Mouse (Mus musculus) granulocyte monocyte progenitor cell, adult 5-6 weeks (primary cell): ENCODE results near the gene Ppp2r5e. TPM values are rescaled to one million over a fixed set of nuclear protein-coding genes. Genes with fewer than 3 reads are reported as not detected.
A peak's percentile ranks its signal among the peaks of the same experiment; 100 is the strongest.

Experiments used
- ATAC-seq: replicated peaks from 2 replicates; pipeline ENCODE4 v1.8.0; 2016; ENCODE audit warnings: mild to moderate bottlenecking, moderate TSS enrichment, inconsistent platforms; ENCODE audit not compliant: poor library complexity, severe bottlenecking
- total RNA-seq, 2 experiments: library from RNA; stranded (forward) in 1 of 2; stranded (reverse) in 1 of 2; fragments of 200-712, 200-1000 nt in 1 of 2; fragments of >200 nt in 1 of 2; fragmentation: Nextera tagmentation in 1 of 2; gene quantifications; 2 replicates each; pipeline ENCODE4 v1.2.3; 2014 to 2017

Gene Ppp2r5e
- total RNA-seq, 2 experiments from 2014 or later, result 11.2 to 20.9 TPM

GRCm38 (mm10) chr12:75540621-75541171 lies 55.3 kb downstream of the Ppp2r5e start:
- ATAC-seq, result no peak

- ATAC-seq, result no peak
Measured at GRCm38 (mm10) chr12:75539228-75539627, 56.8 kb downstream of the Ppp2r5e start.

GRCm38 (mm10) chr12:75537673-75538423 lies 58.2 kb downstream of the Ppp2r5e start:
- no peak for ATAC-seq

GRCm38 (mm10) chr12:75537019-75537672 lies 58.9 kb downstream of the Ppp2r5e start:
- ATAC-seq, result no peak

- no peak for ATAC-seq
Measured at GRCm38 (mm10) chr12:75536566-75536965, 59.5 kb downstream of the Ppp2r5e start.

GRCm38 (mm10) chr12:75533145-75533544 lies 62.9 kb downstream of the Ppp2r5e start:
- peak; percentile 79 for ATAC-seq

- no peak; the same call in 1 of the 2 replicates for ATAC-seq
Measured at GRCm38 (mm10) chr12:75531895-75532294, 64.2 kb downstream of the Ppp2r5e start.

GRCm38 (mm10) chr12:75528857-75529808 lies 66.9 kb downstream of the Ppp2r5e start:
- ATAC-seq, result peak; percentile 44; the same call in 1 of the 2 replicates

- no peak for ATAC-seq
Measured at GRCm38 (mm10) chr12:75528300-75528699, 67.7 kb downstream of the Ppp2r5e start.

GRCm38 (mm10) chr12:75524199-75524598 lies 71.8 kb downstream of the Ppp2r5e start:
- no peak for ATAC-seq

GRCm38 (mm10) chr12:75522931-75523330 lies 73.1 kb downstream of the Ppp2r5e start:
- no peak for ATAC-seq

- no peak for ATAC-seq
Measured at GRCm38 (mm10) chr12:75522360-75522759, 73.7 kb downstream of the Ppp2r5e start.

GRCm38 (mm10) chr12:75520395-75520794 lies 75.7 kb downstream of the Ppp2r5e start:
- ATAC-seq, result no peak

GRCm38 (mm10) chr12:75519181-75519940 lies 76.7 kb downstream of the Ppp2r5e start:
- no peak for ATAC-seq

- no peak for ATAC-seq
Measured at GRCm38 (mm10) chr12:75515301-75515906, 80.6 kb downstream of the Ppp2r5e start.

- peak; percentile 85 for ATAC-seq
Measured at GRCm38 (mm10) chr12:75511520-75511919, 84.5 kb downstream of the Ppp2r5e start.

- ATAC-seq, result no peak
Measured at GRCm38 (mm10) chr12:75504991-75505650, 90.9 kb downstream of the Ppp2r5e start.

GRCm38 (mm10) chr12:75502664-75503063 lies 93.4 kb downstream of the Ppp2r5e start:
- ATAC-seq, result no peak

GRCm38 (mm10) chr12:75497698-75498097 lies 98.3 kb downstream of the Ppp2r5e start:
- peak; percentile 62 for ATAC-seq
